Mouse (Mus musculus): Measurements from ENCODE around the gene Gli3. TPM values are rescaled to one million over a fixed set of nuclear protein-coding genes. Genes with fewer than 3 reads are reported as not detected.

The Gli3 gene
- polyA plus RNA-seq, 1 experiment = 4.0 TPM

- no peak for DNase-seq (ENCODE audit: extremely low spot score in 1 of 2, low spot score in 1 of 2)
These were observed 241.6 kb downstream of the Gli3 start for GRCm38 (mm10) chr13:15704669-15705068.

GRCm38 (mm10) chr13:15707481-15707881 lies 244.4 kb downstream of the Gli3 start:
- DNase-seq (ENCODE audit: extremely low spot score in 1 of 2, low spot score in 1 of 2) = no peak

DNA sequence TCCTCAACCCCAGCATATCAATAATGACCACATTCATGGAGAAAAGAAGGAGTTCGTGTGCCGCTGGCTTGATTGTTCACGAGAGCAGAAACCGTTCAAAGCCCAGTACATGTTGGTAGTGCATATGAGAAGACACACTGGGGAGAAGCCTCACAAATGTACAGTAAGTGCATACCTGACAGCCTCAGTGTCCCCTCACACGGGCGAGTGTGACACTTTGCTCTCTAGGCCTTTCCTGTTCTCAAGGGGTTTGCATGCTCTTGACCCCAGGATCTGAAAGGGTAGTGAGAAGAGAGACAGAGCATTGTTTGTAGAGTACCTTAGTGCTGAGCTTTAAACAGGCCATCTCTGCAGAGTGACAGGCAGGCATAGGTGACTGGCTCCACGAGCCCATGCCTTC lies 250.5 kb downstream of the Gli3 start:
- DNase-seq (ENCODE audit: extremely low spot score in 1 of 2, low spot score in 1 of 2) = no peak

- DNase-seq (ENCODE audit: extremely low spot score in 1 of 2, low spot score in 1 of 2) = no peak
These were observed 251.3 kb downstream of the Gli3 start for GRCm38 (mm10) chr13:15714331-15714725.

GRCm38 (mm10) chr13:15714726-15715437 lies 251.8 kb downstream of the Gli3 start:
- DNase-seq (ENCODE audit: extremely low spot score in 1 of 2, low spot score in 1 of 2) = peak in 1 of 2 experiments; percentile 75

DNA sequence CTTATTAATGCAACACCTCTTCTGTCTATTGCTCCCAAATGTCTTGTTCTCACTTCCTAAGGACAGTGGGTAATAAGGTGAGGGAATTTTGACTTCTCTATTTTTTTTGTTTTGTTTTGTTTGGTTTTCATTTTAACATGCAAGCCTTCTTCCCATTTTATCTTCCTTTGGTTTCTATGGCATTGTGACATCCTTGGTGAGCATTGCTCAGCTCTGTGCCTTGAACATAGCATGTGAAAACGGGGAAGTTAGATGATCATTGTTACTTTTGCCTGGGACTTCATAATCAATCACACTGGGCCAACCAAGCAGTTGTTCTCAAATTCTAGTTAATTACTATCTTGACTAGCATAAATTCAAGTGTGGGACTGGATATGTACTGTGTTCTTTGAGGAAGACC lies 258.4 kb downstream of the Gli3 start:
- DNase-seq (ENCODE audit: extremely low spot score in 1 of 2, low spot score in 1 of 2) = no peak

GRCm38 (mm10) chr13:15722766-15723379 lies 259.8 kb downstream of the Gli3 start:
- no peak for DNase-seq (ENCODE audit: extremely low spot score in 1 of 2, low spot score in 1 of 2)

GRCm38 (mm10) chr13:15724723-15725122 lies 261.7 kb downstream of the Gli3 start:
- DNase-seq (ENCODE audit: extremely low spot score in 1 of 2, low spot score in 1 of 2) = no peak

GRCm38 (mm10) chr13:15741771-15742170 lies 278.7 kb downstream of the Gli3 start:
- peak; percentile 55 to 74 for DNase-seq (ENCODE audit: extremely low spot score in 1 of 2, low spot score in 1 of 2)

DNA sequence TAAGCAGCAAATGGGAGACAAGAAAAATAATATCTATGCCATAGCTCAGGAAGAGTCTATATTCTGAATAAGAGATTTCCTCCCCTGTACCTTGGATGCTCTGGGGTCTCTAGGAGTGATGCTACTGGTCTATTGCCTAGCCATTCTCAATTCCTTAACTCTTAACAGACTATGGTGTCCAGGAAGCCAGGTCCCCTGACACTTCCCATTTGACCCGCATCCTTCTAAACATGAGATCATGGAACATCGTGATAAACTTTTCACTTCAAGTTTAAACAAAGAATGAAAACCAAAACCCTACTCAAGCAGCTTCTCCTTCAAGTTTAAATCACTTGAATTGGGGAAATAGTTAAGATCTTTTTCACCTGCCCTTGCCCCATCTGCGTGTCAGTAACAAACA lies 279.3 kb downstream of the Gli3 start:
- DNase-seq (ENCODE audit: extremely low spot score in 1 of 2, low spot score in 1 of 2) = no peak

DNA sequence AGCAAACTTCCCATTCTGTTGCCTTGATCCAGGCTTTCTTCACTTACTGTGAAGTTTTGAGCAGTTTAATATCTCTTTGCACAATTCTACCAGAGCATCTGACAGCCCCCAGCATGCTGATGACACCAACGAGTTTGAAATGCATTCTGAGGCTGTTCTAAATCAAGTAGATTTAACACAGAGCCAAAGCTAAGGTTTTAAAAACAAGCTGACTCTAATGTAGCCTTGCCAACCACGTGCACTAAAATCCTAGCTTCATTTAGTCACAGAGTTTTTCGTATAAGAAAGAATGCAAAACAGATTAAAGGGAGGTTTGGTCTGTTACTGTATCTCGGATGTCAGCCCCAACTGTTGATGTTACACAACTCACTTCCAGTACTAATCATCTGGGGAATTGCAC lies 279.7 kb downstream of the Gli3 start:
- DNase-seq (ENCODE audit: extremely low spot score in 1 of 2, low spot score in 1 of 2) = peak in 1 of 2 experiments; percentile 21

GRCm38 (mm10) chr13:15758835-15759632 lies 296.0 kb downstream of the Gli3 start:
- peak; percentile 61 to 93 for DNase-seq (ENCODE audit: extremely low spot score in 1 of 2, low spot score in 1 of 2)

DNA sequence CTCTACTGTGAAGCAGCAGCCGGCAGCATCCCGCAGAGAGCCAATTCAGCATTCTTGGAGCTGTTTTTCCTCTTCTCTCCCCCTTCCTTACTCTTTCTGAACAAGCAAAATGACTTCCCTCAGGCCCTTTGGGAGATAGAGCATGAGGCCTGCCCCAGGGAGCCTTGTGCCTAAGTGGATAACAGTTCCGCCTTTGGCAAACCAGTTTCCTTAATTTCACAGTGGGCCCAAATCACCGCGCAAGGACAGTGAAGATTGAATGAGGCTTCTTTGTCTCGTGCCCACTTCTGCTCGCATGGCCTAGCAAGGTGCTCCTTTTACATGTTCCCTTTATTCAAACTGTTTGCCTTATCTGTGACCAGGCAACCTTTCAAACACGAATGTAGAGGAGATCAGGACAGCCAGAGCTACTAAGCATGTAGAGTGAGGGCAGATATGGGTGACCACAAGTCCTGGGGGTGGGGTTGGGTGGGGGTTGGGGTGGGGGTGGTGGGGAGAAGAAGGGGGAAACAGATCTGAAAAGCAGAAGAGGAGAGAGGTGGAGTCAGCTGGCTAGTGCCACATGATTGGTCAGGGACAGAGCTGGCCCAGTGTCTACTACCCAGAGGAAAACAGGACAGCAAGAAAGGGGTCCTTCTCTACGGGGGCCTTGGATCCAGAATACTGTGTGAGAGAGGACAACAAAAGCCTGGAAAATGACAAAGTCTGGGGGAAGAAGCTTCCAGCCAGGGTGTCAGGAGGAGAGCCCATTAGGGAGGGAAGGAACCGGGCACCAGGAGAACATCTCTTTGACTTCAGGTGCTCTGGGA lies 296.8 kb downstream of the Gli3 start:
- DNase-seq (ENCODE audit: extremely low spot score in 1 of 2, low spot score in 1 of 2) = no peak

DNA sequence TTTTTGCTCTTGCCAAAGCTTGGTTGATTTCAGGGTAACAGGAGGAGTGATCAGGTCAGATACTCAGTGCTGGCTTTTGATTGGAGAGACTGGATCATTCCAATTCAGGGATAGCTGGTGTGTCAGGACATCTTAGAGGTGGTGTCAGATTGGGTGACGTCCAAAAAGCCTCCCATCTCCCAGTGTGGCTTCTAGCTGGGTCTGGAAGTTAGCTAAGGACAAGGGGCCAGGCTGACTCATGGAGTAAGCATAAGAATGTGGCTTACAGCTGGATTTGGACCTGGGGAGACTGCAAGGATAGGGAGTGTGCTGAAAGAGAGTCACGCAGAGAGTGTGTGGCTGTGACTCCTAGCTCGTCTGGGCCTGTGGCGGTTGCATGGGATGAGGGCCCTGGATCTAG lies 299.3 kb downstream of the Gli3 start:
- DNase-seq (ENCODE audit: extremely low spot score in 1 of 2, low spot score in 1 of 2) = no peak

DNA sequence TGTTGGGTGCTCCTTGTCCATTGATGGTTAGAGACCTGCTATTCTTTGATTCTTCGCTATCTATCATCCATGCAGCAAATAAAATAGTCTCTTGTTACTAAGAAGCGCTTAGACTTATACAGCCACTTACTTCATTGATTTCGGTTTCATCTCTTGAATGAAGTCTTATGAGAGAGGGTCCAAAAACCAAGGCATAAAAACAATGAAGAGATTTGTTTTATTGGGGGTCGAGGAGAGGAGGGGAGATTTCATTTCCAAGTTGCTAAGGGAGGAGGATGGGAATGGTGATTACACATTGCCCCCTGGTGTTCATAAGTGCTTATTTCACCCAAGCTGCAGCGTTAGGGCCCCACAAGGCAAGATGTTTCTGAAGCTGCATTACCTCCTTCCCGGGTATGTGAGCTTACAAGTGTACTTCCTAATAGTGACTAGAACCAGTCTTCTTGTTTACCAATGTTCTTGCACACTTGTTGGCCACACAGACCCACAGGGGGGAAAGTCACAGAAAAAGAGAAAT lies 299.9 kb downstream of the Gli3 start:
- peak in 1 of 2 experiments; percentile 76 for DNase-seq (ENCODE audit: extremely low spot score in 1 of 2, low spot score in 1 of 2)

DNA sequence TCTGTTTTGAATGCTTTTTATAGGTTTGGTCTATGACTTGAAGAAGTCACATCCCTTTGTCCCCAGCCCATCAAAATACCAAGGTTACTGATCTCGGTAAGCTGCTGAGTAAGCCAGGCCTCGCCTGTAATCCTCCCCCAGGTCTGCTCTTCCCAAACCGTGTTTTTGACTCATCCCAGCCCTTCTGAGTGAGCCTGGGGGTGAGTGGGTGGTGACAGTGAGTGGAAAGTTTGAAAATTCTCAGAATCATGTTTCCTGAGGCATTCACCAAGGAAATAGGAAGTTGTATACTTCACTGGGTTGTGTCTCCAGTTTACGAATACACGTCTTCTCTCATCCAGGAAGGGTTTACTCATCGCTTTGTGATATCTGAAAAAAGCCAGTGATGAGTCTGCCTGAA lies 314.6 kb downstream of the Gli3 start:
- DNase-seq (ENCODE audit: extremely low spot score in 1 of 2, low spot score in 1 of 2) = peak; percentile 54 to 82

All from frontal cortex, adult 2 months (tissue).